Mouse (Mus musculus) gastrocnemius, adult 2 months (tissue): ENCODE results near the gene Scamp3. TPM values are rescaled to one million over a fixed set of nuclear protein-coding genes. Genes with fewer than 3 reads are reported as not detected.

Experiments used
- DNase-seq: peaks from one replicate; pipeline ENCODE4 v3.0.0; 2022
- H3K27ac ChIP-seq: fragments of 200-600 bp; 2 replicates; pipeline ENCODE4 v1.8.1; 2022; ENCODE audit warnings: mild to moderate bottlenecking
- H3K4me3 ChIP-seq: fragments of 200-600 bp; 2 replicates; pipeline ENCODE4 v1.8.1; 2022; ENCODE audit warnings: mild to moderate bottlenecking, moderate library complexity
- CTCF ChIP-seq: fragments of 200-600 bp; IDR thresholded peaks from 2 replicates; pipeline ENCODE4 v1.8.1; 2022; ENCODE audit warnings: antibody characterized with exemption, mild to moderate bottlenecking, moderate library complexity
- intact Hi-C: fragments of 180-260 bp; cut with DNase I; formaldehyde crosslinking; loops from one replicate; pipeline ENCODE4 v1.15.1; 2025
- microRNA-seq: library from miRNA; unstranded; fragments of <30 nt; microRNA quantifications from one replicate; pipeline ENCODE4 v1.2.0, GENCODE M21; 2021
- total RNA-seq, 2 experiments: library from RNA; stranded (reverse); gene quantifications; 2 replicates each; pipeline ENCODE4 v1.2.3; 2021

The Scamp3 gene
- total RNA-seq, 2 experiments from 2014 or later: 37.7 to 39.0 TPM

DNA sequence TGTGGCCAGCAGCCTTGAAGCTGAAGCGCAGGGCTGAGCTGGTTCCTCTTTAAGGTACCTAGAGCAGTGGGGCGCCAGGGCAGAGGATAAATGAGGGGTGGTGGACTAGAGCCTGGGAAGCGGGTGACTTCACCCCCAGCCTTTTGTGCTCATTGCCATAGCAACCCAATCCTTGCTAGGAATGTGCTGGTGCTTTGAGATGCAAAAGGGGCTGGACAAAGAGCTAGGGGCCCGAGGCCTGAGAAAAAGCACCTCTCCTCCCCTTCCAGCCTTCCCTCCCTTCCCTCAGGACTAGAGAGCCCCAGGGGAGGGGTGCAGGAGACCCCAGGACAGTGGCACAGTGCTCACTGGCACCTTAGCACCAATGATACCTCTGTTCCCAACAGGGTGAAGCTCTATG, 48.6 kb downstream of the Scamp3 start:
- TF ChIP-seq CTCF: no peak
- Histone ChIP-seq H3K4me3 (no peak overlapping the region), H3K27ac (no peak overlapping the region)
- no peak for DNase-seq
- intact Hi-C loops: no loop called here

DNA sequence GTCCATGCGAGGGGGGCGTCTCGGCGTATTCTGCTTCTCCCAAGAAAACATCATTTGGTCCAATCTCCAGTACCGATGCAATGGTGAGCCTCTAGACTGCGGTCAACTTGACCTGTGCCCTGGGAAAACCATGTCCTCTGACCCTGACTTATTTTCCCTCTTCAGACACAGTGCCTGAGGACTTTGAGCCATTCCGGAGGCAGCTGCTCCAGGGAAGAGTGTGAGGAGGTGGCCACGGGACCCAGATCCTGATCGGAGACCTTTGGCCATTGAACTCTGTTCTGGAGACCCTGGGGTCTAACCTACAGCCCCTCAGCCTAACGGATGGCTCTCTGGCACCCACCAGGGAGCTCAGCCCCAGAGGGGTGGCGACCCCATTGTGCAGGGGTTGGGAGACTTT, 49.1 kb downstream of the Scamp3 start:
- Histone ChIP-seq H3K27ac (no peak overlapping the region), H3K4me3 (no peak overlapping the region)
- TF ChIP-seq CTCF: no peak
- intact Hi-C loops: no loop called here
- no peak for DNase-seq

GRCm38 (mm10) chr3:89226900-89227299, 49.6 kb downstream of the Scamp3 start, which contains the start of gene Mtx1:
TSS of gene Mtx1 (minus strand) at chr3:89227088.
- DNase-seq: no peak
- TF ChIP-seq CTCF: no peak
- intact Hi-C loops: no loop called here
- Histone ChIP-seq H3K27ac (peak within 1 kb of the TSS; percentile 83), H3K4me3 (peak within 1 kb of the TSS; percentile 80)

- Histone ChIP-seq H3K27ac (peak overlapping the region; percentile 83), H3K4me3 (peak overlapping the region; percentile 80)
- intact Hi-C loops: no loop called here
- DNase-seq: peak; percentile 79
- TF ChIP-seq CTCF: no peak
Measured at GRCm38 (mm10) chr3:89227307-89228179, 50.3 kb downstream of the Scamp3 start.

DNA sequence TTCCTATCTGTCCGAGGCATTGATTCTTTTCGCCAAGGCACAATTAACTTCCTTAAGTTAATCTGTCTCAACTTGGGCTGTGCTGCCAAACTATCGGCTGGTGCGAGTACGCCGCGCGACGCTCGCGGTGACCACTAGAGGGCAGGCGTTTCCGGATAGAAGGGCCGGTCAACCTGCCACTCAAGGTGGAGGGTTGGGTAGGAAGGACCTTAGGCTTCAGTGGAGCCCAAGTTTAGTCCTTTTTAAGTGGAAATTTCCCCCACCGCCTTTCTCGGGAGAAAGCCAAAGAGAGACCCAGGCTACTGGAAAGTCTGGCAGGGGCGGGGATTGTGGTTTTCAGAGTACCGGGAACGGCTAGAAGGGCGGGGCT, 50.9 kb downstream of the Scamp3 start:
- DNase-seq: peak; percentile 90
- peak; percentile 98 for TF ChIP-seq CTCF
- H3K4me3 ChIP-seq: peak overlapping the region; percentile 80
- intact Hi-C loops: no loop called here
- peak overlapping the region; percentile 83 for H3K27ac ChIP-seq

GRCm38 (mm10) chr3:89228836-89229235, 51.6 kb downstream of the Scamp3 start, which contains the start of gene Muc1:
TSS of gene Muc1 (plus strand) at chr3:89229057.
- peak within 1 kb of the TSS; percentile 83 for H3K27ac ChIP-seq
- TF ChIP-seq CTCF: no peak
- peak within 1 kb of the TSS; percentile 80 for H3K4me3 ChIP-seq

DNA sequence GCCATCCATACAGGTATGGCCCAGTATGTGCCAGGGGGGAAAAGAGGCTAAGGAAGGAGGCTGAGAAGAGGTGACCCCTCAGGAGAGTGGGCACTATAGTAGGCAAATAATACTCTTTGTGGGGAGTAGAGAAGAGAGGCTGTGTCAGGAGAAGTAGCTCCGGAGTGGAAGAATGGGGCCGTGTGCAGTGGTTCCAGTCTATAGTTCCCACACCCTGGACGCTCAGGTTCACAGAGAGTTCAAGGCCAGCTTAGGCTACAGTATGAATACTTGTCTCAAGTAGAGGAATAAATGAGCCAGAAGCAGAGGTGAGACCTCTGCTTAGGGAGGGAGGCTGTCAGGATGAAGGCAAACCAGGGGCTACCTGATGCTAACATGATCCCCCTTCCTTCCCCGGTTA, 52.0 kb downstream of the Scamp3 start:
- intact Hi-C loops: no loop called here
- no peak for DNase-seq
- Histone ChIP-seq H3K4me3 (no peak overlapping the region), H3K27ac (no peak overlapping the region)
- TF ChIP-seq CTCF: no peak

More at GRCm38 (mm10) chr3:89228836-89229235, 51.6 kb downstream of the Scamp3 start, which contains the start of gene Muc1:
- no peak for DNase-seq
- intact Hi-C loops: no loop called here

- Histone ChIP-seq H3K4me3 (no peak overlapping the region), H3K27ac (no peak overlapping the region)
- DNase-seq: no peak
- TF ChIP-seq CTCF: no peak
- intact Hi-C loops: no loop called here
Measured at GRCm38 (mm10) chr3:89230561-89230960, 53.3 kb downstream of the Scamp3 start.

- Histone ChIP-seq H3K4me3 (no peak overlapping the region), H3K27ac (no peak overlapping the region)
- TF ChIP-seq CTCF: no peak
- intact Hi-C loops: no loop called here
- no peak for DNase-seq
Measured at GRCm38 (mm10) chr3:89231345-89231744, 54.1 kb downstream of the Scamp3 start.

DNA sequence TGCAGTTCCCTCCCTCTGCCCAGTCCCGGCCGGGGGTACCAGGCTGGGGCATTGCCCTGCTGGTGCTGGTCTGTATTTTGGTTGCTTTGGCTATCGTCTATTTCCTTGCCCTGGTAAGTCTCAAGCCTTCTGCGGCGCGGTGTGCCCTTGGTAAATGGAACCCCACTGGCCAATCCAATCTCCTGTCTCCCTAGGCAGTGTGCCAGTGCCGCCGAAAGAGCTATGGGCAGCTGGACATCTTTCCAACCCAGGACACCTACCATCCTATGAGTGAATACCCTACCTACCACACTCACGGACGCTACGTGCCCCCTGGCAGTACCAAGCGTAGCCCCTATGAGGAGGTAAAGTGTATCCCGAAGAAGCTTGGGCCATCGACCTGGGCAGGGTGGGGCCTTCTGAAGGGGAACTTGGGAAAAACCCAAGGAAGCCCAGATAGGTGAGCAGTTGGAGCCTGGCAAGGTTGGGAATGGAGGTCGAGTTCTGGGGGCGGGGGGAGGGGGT, 54.6 kb downstream of the Scamp3 start:
- DNase-seq: no peak
- no peak for TF ChIP-seq CTCF
- Histone ChIP-seq H3K27ac (no peak overlapping the region), H3K4me3 (no peak overlapping the region)
- intact Hi-C loops: no loop called here

Small RNA genes lying within 50 kb of the gene (microRNA-seq; reads per million reads assigned to microRNA genes)
- 13.0 reads per million, percentile 11 among the genes with 10 or more reads in this experiment for gene Mir92b

Other genes starting within 250 kb of the Scamp3 start
- gene Ash1l, start 226.9 kb upstream of the Scamp3 start, total RNA-seq: 10 to 100 TPM; 34.2 to 35.6 TPM
- gene Dap3, start 226.3 kb upstream of the Scamp3 start, total RNA-seq: 10 to 100 TPM; 65.5 to 79.9 TPM
- gene Rusc1, start 84.2 kb upstream of the Scamp3 start, total RNA-seq: 10 to 100 TPM; 16.8 to 20.5 TPM
- gene Gm43738, start 76.4 kb upstream of the Scamp3 start, total RNA-seq: not detected
- 10 to 100 TPM; 24.8 to 28.8 TPM for gene Fdps, start 75.5 kb upstream of the Scamp3 start, total RNA-seq
- not detected for gene Pklr, start 41.3 kb upstream of the Scamp3 start, total RNA-seq
- under 1 TPM; 0.31 to 0.43 TPM for gene Hcn3, start 17.3 kb upstream of the Scamp3 start, total RNA-seq
- 10 to 100 TPM; 16.0 to 21.4 TPM for gene Clk2, start 12.7 kb upstream of the Scamp3 start, total RNA-seq
- gene Fam189b, start 5.7 kb downstream of the Scamp3 start, total RNA-seq: 10 to 100 TPM; 15.8 to 17.2 TPM
- 10 to 100 TPM; 17.4 to 19.7 TPM for gene Gba, start 25.5 kb downstream of the Scamp3 start, total RNA-seq
- gene Thbs3, start 37.7 kb downstream of the Scamp3 start, total RNA-seq: 10 to 100 TPM in 1 of 2 experiments, 1 to 10 TPM in 1; 6.4 to 10.2 TPM
- gene Mtx1, start 49.6 kb downstream of the Scamp3 start, total RNA-seq: 10 to 100 TPM; 40.7 to 51.4 TPM
- gene Muc1, start 51.6 kb downstream of the Scamp3 start, total RNA-seq: under 1 TPM; 0.13 to 0.22 TPM
- gene Krtcap2, start 68.5 kb downstream of the Scamp3 start, total RNA-seq: 10 to 100 TPM; 62.9 to 79.7 TPM
- under 1 TPM; 0.18 to 0.50 TPM for gene Trim46, start 68.8 kb downstream of the Scamp3 start, total RNA-seq
- gene Dpm3, start 81.9 kb downstream of the Scamp3 start, total RNA-seq: 10 to 100 TPM; 16.4 to 26.9 TPM
- 1 to 10 TPM; 8.9 to 9.7 TPM for gene Slc50a1, start 93.1 kb downstream of the Scamp3 start, total RNA-seq
- gene Efna1, start 103.7 kb downstream of the Scamp3 start, total RNA-seq: 10 to 100 TPM in 1 of 2 experiments, 1 to 10 TPM in 1; 7.9 to 13.1 TPM
- gene Efna3, start 145.5 kb downstream of the Scamp3 start, total RNA-seq: not detected
- gene Efna4, start 160.6 kb downstream of the Scamp3 start, total RNA-seq: under 1 TPM; 0.15 to 0.20 TPM
- 10 to 100 TPM; 21.7 to 30.5 TPM for gene Adam15, start 172.5 kb downstream of the Scamp3 start, total RNA-seq
- gene Dcst2, start 184.5 kb downstream of the Scamp3 start, total RNA-seq: not detected
- gene Dcst1, start 187.8 kb downstream of the Scamp3 start, total RNA-seq: not detected
- gene Zbtb7b, start 217.3 kb downstream of the Scamp3 start, total RNA-seq: 10 to 100 TPM; 22.8 to 33.3 TPM
- 1 to 10 TPM in 1 of 2 experiments, under 1 TPM in 1; 0.41 to 2.1 TPM for gene Lenep, start 225.3 kb downstream of the Scamp3 start, total RNA-seq
- gene Flad1, start 234.4 kb downstream of the Scamp3 start, total RNA-seq: 10 to 100 TPM; 40.8 to 56.4 TPM
- 1 to 10 TPM; 1.8 to 2.5 TPM for gene Cks1b, start 240.9 kb downstream of the Scamp3 start, total RNA-seq
- 10 to 100 TPM; 15.0 to 17.2 TPM for gene Shc1, start 241.0 kb downstream of the Scamp3 start, total RNA-seq